Mouse (Mus musculus) testis, adult 10 weeks (tissue): ENCODE data around the gene Olfr1130. TPM values are rescaled to one million over a fixed set of nuclear protein-coding genes. Genes with fewer than 3 reads are reported as not detected.

ENCODE experiments used
- polyA plus RNA-seq: library from polyadenylated mRNA; stranded (reverse); fragments of 350-450 nt; fragmentation: Illumina TruSeq; extraction: RNeasy Lipid Tissue Mini Kit (QIAGEN cat#74804); gene quantifications from one replicate; pipeline ENCODE4 v1.2.3, GENCODE M21; 2014; ENCODE audit warnings: low read depth, low replicate concordance

Gene Olfr1130
- polyA plus RNA-seq: not detected

GRCm38 (mm10) chr2:87605912-87606311 is at the start of gene Olfr1130:
TSS of gene Olfr1130 (plus strand) at chr2:87606212.

GRCm38 (mm10) chr2:87573602-87574001 is 32.4 kb upstream of the Olfr1130 start, which contains the start of gene Olfr1129:
TSS of gene Olfr1129 (plus strand) at chr2:87573902.

GRCm38 (mm10) chr2:87626804-87627203 is 20.8 kb downstream of the Olfr1130 start, which contains the start of gene Olfr1131:
TSS of gene Olfr1131 (plus strand) at chr2:87627104.

GRCm38 (mm10) chr2:87637435-87637834 is 31.4 kb downstream of the Olfr1130 start, which contains the start of gene Olfr1132:
TSS of gene Olfr1132 (minus strand) at chr2:87637535.

GRCm38 (mm10) chr2:87647274-87647673 is 41.3 kb downstream of the Olfr1130 start, which contains the start of gene Olfr1133:
TSS of gene Olfr1133 (minus strand) at chr2:87647374.

GRCm38 (mm10) chr2:87658360-87658759 is 52.3 kb downstream of the Olfr1130 start, which contains the start of gene Olfr1134:
TSS of gene Olfr1134 (minus strand) at chr2:87658460.

Other genes with a start within 250 kb of the Olfr1130 start
- gene Olfr1121, start 236.3 kb upstream of the Olfr1130 start, polyA plus RNA-seq: not detected
- not detected for gene Olfr1122, start 220.4 kb upstream of the Olfr1130 start, polyA plus RNA-seq
- gene Olfr1123, start 189.6 kb upstream of the Olfr1130 start, polyA plus RNA-seq: not detected
- 0.24 TPM for gene Olfr1124, start 175.9 kb upstream of the Olfr1130 start, polyA plus RNA-seq
- not detected for gene Olfr1126, start 152.2 kb upstream of the Olfr1130 start, polyA plus RNA-seq
- 0.71 TPM for gene Pramel7, start 109.1 kb upstream of the Olfr1130 start, polyA plus RNA-seq
- not detected for gene Pramel6, start 99.6 kb upstream of the Olfr1130 start, polyA plus RNA-seq
- 0.39 TPM for gene Olfr153, start 74.4 kb upstream of the Olfr1130 start, polyA plus RNA-seq
- not detected for gene Olfr1128, start 60.7 kb upstream of the Olfr1130 start, polyA plus RNA-seq
- not detected for gene Olfr1129, start 32.3 kb upstream of the Olfr1130 start, polyA plus RNA-seq
- gene Olfr1131, start 20.9 kb downstream of the Olfr1130 start, polyA plus RNA-seq: not detected
- gene Olfr1132, start 31.3 kb downstream of the Olfr1130 start, polyA plus RNA-seq: not detected
- gene Olfr1133, start 41.2 kb downstream of the Olfr1130 start, polyA plus RNA-seq: not detected
- gene Olfr1134, start 52.2 kb downstream of the Olfr1130 start, polyA plus RNA-seq: not detected
- gene Olfr1135, start 67.5 kb downstream of the Olfr1130 start, polyA plus RNA-seq: not detected
- gene Olfr1136, start 87.7 kb downstream of the Olfr1130 start, polyA plus RNA-seq: not detected
- not detected for gene Olfr1137, start 107.0 kb downstream of the Olfr1130 start, polyA plus RNA-seq
- gene Olfr1138, start 133.8 kb downstream of the Olfr1130 start, polyA plus RNA-seq: not detected
- gene Olfr1140, start 137.5 kb downstream of the Olfr1130 start, polyA plus RNA-seq: not detected
- gene Olfr1141, start 147.8 kb downstream of the Olfr1130 start, polyA plus RNA-seq: not detected
- not detected for gene Olfr152, start 173.3 kb downstream of the Olfr1130 start, polyA plus RNA-seq
- gene Olfr1143, start 194.4 kb downstream of the Olfr1130 start, polyA plus RNA-seq: not detected
- gene Olfr1145, start 203.6 kb downstream of the Olfr1130 start, polyA plus RNA-seq: not detected
- not detected for gene Olfr1148, start 224.3 kb downstream of the Olfr1130 start, polyA plus RNA-seq
- not detected for gene Olfr1150-ps1, start 237.8 kb downstream of the Olfr1130 start, polyA plus RNA-seq
- not detected for gene Olfr1151, start 249.7 kb downstream of the Olfr1130 start, polyA plus RNA-seq